Mouse (Mus musculus): Measurements from ENCODE around the gene Lrp2.

GRCm38 (mm10) chr2:69520273-69520672 is 65.6 kb downstream of the Lrp2 start:
- TF ChIP-seq CHD2 (IDR thresholded peaks at IDR 0.05; ENCODE audit: low read depth, low read length): no peak
- TF ChIP-seq HCFC1 (IDR thresholded peaks at IDR 0.05; ENCODE audit: borderline replicate concordance, insufficient read depth, low read length): no peak
